Mouse (Mus musculus) brain, adult 2 months (tissue): ENCODE results near the gene Tmtc1.
A peak's percentile ranks its signal among the peaks of the same experiment; 100 is the strongest.

ENCODE experiments used
- DNase-seq: peaks from one replicate; pipeline ENCODE4 v3.0.0; 2011; ENCODE audit warnings: low read depth, low spot score

The Tmtc1 gene

GRCm38 (mm10) chr6:148420387-148420786, 23.8 kb downstream of the Tmtc1 start:
- DNase-seq = no peak

GRCm38 (mm10) chr6:148416597-148416996, 27.6 kb downstream of the Tmtc1 start:
- no peak for DNase-seq

- no peak for DNase-seq
These were observed 30.6 kb downstream of the Tmtc1 start for GRCm38 (mm10) chr6:148413638-148414037.

GRCm38 (mm10) chr6:148406792-148407490, 37.2 kb downstream of the Tmtc1 start:
- DNase-seq = no peak

- DNase-seq = no peak
These were observed 38.6 kb downstream of the Tmtc1 start for GRCm38 (mm10) chr6:148405599-148405998.

GRCm38 (mm10) chr6:148404500-148404899, 39.7 kb downstream of the Tmtc1 start:
- DNase-seq = peak; percentile 63

GRCm38 (mm10) chr6:148403761-148404160, 40.4 kb downstream of the Tmtc1 start:
- DNase-seq = no peak

- no peak for DNase-seq
These were observed 43.2 kb downstream of the Tmtc1 start for GRCm38 (mm10) chr6:148401031-148401430.

GRCm38 (mm10) chr6:148399541-148399940, 44.6 kb downstream of the Tmtc1 start:
- no peak for DNase-seq

GRCm38 (mm10) chr6:148398888-148399287, 45.3 kb downstream of the Tmtc1 start:
- DNase-seq = peak; percentile 58

GRCm38 (mm10) chr6:148397270-148397669, 46.9 kb downstream of the Tmtc1 start:
- no peak for DNase-seq

- no peak for DNase-seq
These were observed 48.9 kb downstream of the Tmtc1 start for GRCm38 (mm10) chr6:148395272-148395671.

GRCm38 (mm10) chr6:148394294-148394693, 49.9 kb downstream of the Tmtc1 start:
- DNase-seq = no peak

GRCm38 (mm10) chr6:148392147-148392546, 52.0 kb downstream of the Tmtc1 start:
- DNase-seq = peak; percentile 50

GRCm38 (mm10) chr6:148391286-148391685, 52.9 kb downstream of the Tmtc1 start:
- DNase-seq = no peak

- no peak for DNase-seq
These were observed 53.4 kb downstream of the Tmtc1 start for GRCm38 (mm10) chr6:148390630-148391276.

- DNase-seq = no peak
These were observed 56.2 kb downstream of the Tmtc1 start for GRCm38 (mm10) chr6:148387990-148388389.

- DNase-seq = peak; percentile 58
These were observed 59.9 kb downstream of the Tmtc1 start for GRCm38 (mm10) chr6:148384111-148384895.

GRCm38 (mm10) chr6:148381163-148381782, 62.9 kb downstream of the Tmtc1 start:
- no peak for DNase-seq

- DNase-seq = peak; percentile 60
These were observed 68.5 kb downstream of the Tmtc1 start for GRCm38 (mm10) chr6:148375618-148376209.

GRCm38 (mm10) chr6:148375015-148375414, 69.2 kb downstream of the Tmtc1 start:
- DNase-seq = peak; percentile 54

GRCm38 (mm10) chr6:148373444-148373843, 70.7 kb downstream of the Tmtc1 start:
- DNase-seq = no peak
